ENCODE assay signal across 22 mouse cellular contexts in the genomic region with DNA sequence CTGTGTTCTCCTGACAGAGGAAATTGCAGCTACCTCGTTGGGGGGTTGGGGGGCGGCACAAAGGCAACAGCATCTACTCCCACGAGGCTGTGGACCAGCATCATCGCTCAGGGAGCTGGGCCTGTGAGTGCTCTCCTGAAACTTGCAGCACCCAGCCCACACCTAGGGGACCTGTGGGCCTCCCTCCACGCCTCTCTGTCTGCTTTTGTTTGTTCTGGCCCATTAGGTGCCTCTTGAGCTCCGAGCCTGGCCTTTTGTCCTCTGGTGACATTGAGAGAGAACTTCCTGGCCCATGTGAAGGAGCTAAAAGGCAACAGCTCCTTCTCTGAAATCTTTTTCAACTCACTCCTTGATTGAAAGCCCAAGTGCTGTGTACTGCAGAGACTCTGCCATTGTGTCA.
DNase-seq lines count a peak whose midpoint lies in the region; ATAC-seq and TF ChIP-seq lines count a peak whose summit lies in the region.
"Had no signal": no experiment of that assay in that cellular context is flagged by ENCODE, and none has a peak within 500 bp of the region (broad histone marks: within the 10 kb centered on the region; RNA-seq: fewer than 3 reads in every experiment).

No protein-coding gene starts in this region.

- H3K36me3 ChIP-seq in hindbrain, embryonic 10.5 days: peaks cover 100% of the 10 kb centered on the region
- H3K36me3 ChIP-seq in hindbrain, embryonic 11.5 days (ENCODE audit: control insufficient read depth, insufficient read depth, low read length): peaks cover 6% of the 10 kb centered on the region
- H3K36me3 ChIP-seq in embryonic facial prominence, embryonic 10.5 days (replicated peaks): peaks cover 49% of the 10 kb centered on the region
- H3K36me3 ChIP-seq in limb, embryonic 14.5 days (ENCODE audit: control insufficient read depth, insufficient read depth, low read length): peaks cover 4% of the 10 kb centered on the region; the same call in 1 of the 2 replicates
- H3K36me3 ChIP-seq: embryonic facial prominence, embryonic 13.5 days; liver, embryonic 15.5 days had no signal

- no peak for ATAC-seq in hindbrain, embryonic 11.5 days (ENCODE audit: low FRiP score)
- no peak for ATAC-seq in limb, embryonic 14.5 days (ENCODE audit: low FRiP score, low read depth)
- ATAC-seq: CD4-positive, CD25-positive, alpha-beta regulatory T cell, adult 4 months; forebrain, embryonic 14.5 days; hindbrain, postnatal 0 days; intestine, embryonic 16.5 days had no signal

- no peak overlapping the region for H3K9ac ChIP-seq in hindbrain, embryonic 11.5 days (ENCODE audit: low read depth, low read length)
- H3K9ac ChIP-seq in limb, embryonic 14.5 days (ENCODE audit: low read depth, low read length, severe bottlenecking): no peak overlapping the region
- H3K9ac ChIP-seq: embryonic facial prominence, embryonic 13.5 days; liver, embryonic 15.5 days; midbrain, embryonic 12.5 days; neural tube, embryonic 15.5 days had no signal

- H3K9me3 ChIP-seq in hindbrain, embryonic 10.5 days: no peaks in the 10 kb centered on the region
- H3K9me3 ChIP-seq in hindbrain, embryonic 11.5 days (ENCODE audit: control insufficient read depth, low read length): no peaks in the 10 kb centered on the region
- H3K9me3 ChIP-seq in embryonic facial prominence, embryonic 10.5 days: no peaks in the 10 kb centered on the region
- no peaks in the 10 kb centered on the region for H3K9me3 ChIP-seq in limb, embryonic 14.5 days (ENCODE audit: control insufficient read depth, low read length)
- H3K9me3 ChIP-seq: embryonic facial prominence, embryonic 13.5 days; liver, embryonic 15.5 days; midbrain, embryonic 12.5 days; neural tube, embryonic 15.5 days had no signal

- no peak overlapping the region for H3K4me2 ChIP-seq in hindbrain, embryonic 11.5 days (replicated peaks; ENCODE audit: low read depth, low read length)
- no peak overlapping the region for H3K4me2 ChIP-seq in limb, embryonic 14.5 days (replicated peaks; ENCODE audit: low read depth, low read length, severe bottlenecking)
- H3K4me2 ChIP-seq: embryonic facial prominence, embryonic 13.5 days; liver, embryonic 15.5 days; midbrain, embryonic 12.5 days; neural tube, embryonic 15.5 days had no signal

- no peak for TF ChIP-seq POLR2A in limb, embryonic 14.5 days (IDR thresholded peaks at IDR 0.05; ENCODE audit: borderline replicate concordance, extremely low read depth, insufficient read depth, insufficient read length)

- H3K27me3 ChIP-seq in hindbrain, embryonic 10.5 days (ENCODE audit: insufficient read depth, poor library complexity, severe bottlenecking): no peaks in the 10 kb centered on the region
- H3K27me3 ChIP-seq in hindbrain, embryonic 11.5 days (ENCODE audit: control insufficient read depth, insufficient read depth, low read length): no peaks in the 10 kb centered on the region
- no peaks in the 10 kb centered on the region for H3K27me3 ChIP-seq in embryonic facial prominence, embryonic 10.5 days (replicated peaks; ENCODE audit: low read depth, poor library complexity, severe bottlenecking)
- no peaks in the 10 kb centered on the region for H3K27me3 ChIP-seq in limb, embryonic 14.5 days (ENCODE audit: control insufficient read depth, insufficient read depth, low read length)
- H3K27me3 ChIP-seq: embryonic facial prominence, embryonic 13.5 days; liver, embryonic 15.5 days; midbrain, embryonic 12.5 days; neural tube, embryonic 15.5 days had no signal

- no peak overlapping the region for H3K4me3 ChIP-seq in hindbrain, embryonic 10.5 days
- H3K4me3 ChIP-seq in hindbrain, embryonic 11.5 days (ENCODE audit: low read depth, low read length): no peak overlapping the region
- H3K4me3 ChIP-seq in embryonic facial prominence, embryonic 10.5 days: no peak overlapping the region
- no peak overlapping the region for H3K4me3 ChIP-seq in limb, embryonic 14.5 days (replicated peaks; ENCODE audit: low read length)
- H3K4me3 ChIP-seq: embryonic facial prominence, embryonic 13.5 days; erythroblast, embryonic 14.5 days; liver, embryonic 15.5 days; midbrain, embryonic 12.5 days; neural tube, embryonic 15.5 days had no signal

- no peak for DNase-seq in hindbrain, embryonic 10.5 days (ENCODE audit: low spot score)
- DNase-seq in hindbrain, embryonic 11.5 days (ENCODE audit: low spot score): no peak
- no peak for DNase-seq in embryonic facial prominence, embryonic 10.5 days (ENCODE audit: low spot score)
- DNase-seq in limb, embryonic 14.5 days (ENCODE audit: low spot score): no peak
- peak; percentile 28 for DNase-seq in lung, postnatal 10 days
- DNase-seq in thymus, postnatal 0 days (ENCODE audit: low spot score): no peak
- DNase-seq in adipocyte (ENCODE audit: low spot score): no peak
- DNase-seq: adrenal gland, adult 2 months; cerebellum, adult 2 months; kidney, postnatal 25 days; layer of hippocampus, postnatal 36 days; liver; thymus, adult 2 months had no signal

- WGBS in hindbrain, embryonic 10.5 days: 74% methylated on average over 6 of the region's 6 CpGs
- WGBS in hindbrain, embryonic 11.5 days: 72% methylated on average over 6 of the region's 6 CpGs
- 73% methylated on average over 6 of the region's 6 CpGs for WGBS in embryonic facial prominence, embryonic 10.5 days
- WGBS in limb, embryonic 14.5 days: 62% methylated on average over 6 of the region's 6 CpGs

- peaks cover 15% of the 10 kb centered on the region for H3K4me1 ChIP-seq in hindbrain, embryonic 10.5 days (replicated peaks)
- no peaks in the 10 kb centered on the region for H3K4me1 ChIP-seq in hindbrain, embryonic 11.5 days (replicated peaks; ENCODE audit: control insufficient read depth, insufficient read depth, low read length)
- peaks cover 22% of the 10 kb centered on the region for H3K4me1 ChIP-seq in embryonic facial prominence, embryonic 10.5 days
- H3K4me1 ChIP-seq in limb, embryonic 14.5 days (ENCODE audit: control insufficient read depth, insufficient read depth, low read length): peaks cover 15% of the 10 kb centered on the region
- H3K4me1 ChIP-seq: liver, embryonic 15.5 days had no signal

- H3K27ac ChIP-seq in hindbrain, embryonic 10.5 days: 0 out of 2 replicates have a peak overlapping the region, but pooled peaks have one; percentile 31
- H3K27ac ChIP-seq in hindbrain, embryonic 11.5 days (ENCODE audit: low read depth, low read length): no peak overlapping the region
- 0 out of 2 replicates have a peak overlapping the region, but pooled peaks have one; percentile 14 for H3K27ac ChIP-seq in embryonic facial prominence, embryonic 10.5 days (replicated peaks)
- H3K27ac ChIP-seq in limb, embryonic 14.5 days (replicated peaks; ENCODE audit: low read depth, low read length): peak overlapping the region; percentile 52; the same call in 1 of the 2 replicates
- H3K27ac ChIP-seq: embryonic facial prominence, embryonic 13.5 days; hindbrain, postnatal 0 days; liver, embryonic 15.5 days; midbrain, embryonic 12.5 days; neural tube, embryonic 15.5 days had no signal
